Mouse (Mus musculus) naive thymus-derived CD4-positive, alpha-beta T cell, adult 2 months (primary cell): ENCODE data around the gene Atrn.
"Not testable (repeated sequence)": the region's sequence is repeated elsewhere in the genome, so short reads cannot be mapped to it uniquely, and the experiment has no call there.

Experiments used
- DNase-seq: peaks from one replicate; pipeline ENCODE4 v3.0.0-alpha.2; 2011; ENCODE audit warnings: low read depth

The Atrn gene

GRCm38 (mm10) chr2:130958906-130959305 lies 52.6 kb downstream of the Atrn start:
- DNase-seq, result no peak

- DNase-seq, result peak; percentile 46
These were observed 55.6 kb downstream of the Atrn start for GRCm38 (mm10) chr2:130961851-130962250.

GRCm38 (mm10) chr2:130965042-130965441 lies 58.7 kb downstream of the Atrn start:
- no peak for DNase-seq

GRCm38 (mm10) chr2:130971030-130971429 lies 64.7 kb downstream of the Atrn start:
- no peak for DNase-seq

- no peak for DNase-seq
These were observed 66.1 kb downstream of the Atrn start for GRCm38 (mm10) chr2:130972386-130972785.

- DNase-seq, result no peak
These were observed 68.6 kb downstream of the Atrn start for GRCm38 (mm10) chr2:130974928-130975327.

- DNase-seq, result no peak
These were observed 71.3 kb downstream of the Atrn start for GRCm38 (mm10) chr2:130977589-130977988.

GRCm38 (mm10) chr2:130978058-130978847 lies 72.0 kb downstream of the Atrn start:
- DNase-seq, result no peak

- DNase-seq, result no peak
These were observed 72.8 kb downstream of the Atrn start for GRCm38 (mm10) chr2:130979138-130979537.

GRCm38 (mm10) chr2:130992818-130993217 lies 86.5 kb downstream of the Atrn start:
- no peak for DNase-seq

- DNase-seq, result no peak
These were observed 102.8 kb downstream of the Atrn start for GRCm38 (mm10) chr2:131009123-131009522.

- DNase-seq, result no peak
These were observed 104.3 kb downstream of the Atrn start for GRCm38 (mm10) chr2:131010566-131010965.

GRCm38 (mm10) chr2:131025230-131025629 lies 118.9 kb downstream of the Atrn start:
- no peak for DNase-seq

- no peak for DNase-seq
These were observed 120.6 kb downstream of the Atrn start for GRCm38 (mm10) chr2:131026941-131027340.

GRCm38 (mm10) chr2:131029065-131029935 lies 123.0 kb downstream of the Atrn start:
- DNase-seq, result no peak

GRCm38 (mm10) chr2:131030561-131030960 lies 124.3 kb downstream of the Atrn start:
- no peak for DNase-seq

GRCm38 (mm10) chr2:131030998-131031397 lies 124.7 kb downstream of the Atrn start:
- no peak for DNase-seq

GRCm38 (mm10) chr2:131031406-131031805 lies 125.1 kb downstream of the Atrn start:
- not testable (repeated sequence) for DNase-seq

GRCm38 (mm10) chr2:131036343-131036742 lies 130.0 kb downstream of the Atrn start:
- no peak for DNase-seq

GRCm38 (mm10) chr2:131036757-131037156 lies 130.5 kb downstream of the Atrn start:
- no peak for DNase-seq

- DNase-seq, result no peak
These were observed 131.1 kb downstream of the Atrn start for GRCm38 (mm10) chr2:131037226-131037990.

- no peak for DNase-seq
These were observed 131.9 kb downstream of the Atrn start for GRCm38 (mm10) chr2:131038197-131038596.
